Mouse (Mus musculus): Measurements from ENCODE around the gene Mylpf.

DNA sequence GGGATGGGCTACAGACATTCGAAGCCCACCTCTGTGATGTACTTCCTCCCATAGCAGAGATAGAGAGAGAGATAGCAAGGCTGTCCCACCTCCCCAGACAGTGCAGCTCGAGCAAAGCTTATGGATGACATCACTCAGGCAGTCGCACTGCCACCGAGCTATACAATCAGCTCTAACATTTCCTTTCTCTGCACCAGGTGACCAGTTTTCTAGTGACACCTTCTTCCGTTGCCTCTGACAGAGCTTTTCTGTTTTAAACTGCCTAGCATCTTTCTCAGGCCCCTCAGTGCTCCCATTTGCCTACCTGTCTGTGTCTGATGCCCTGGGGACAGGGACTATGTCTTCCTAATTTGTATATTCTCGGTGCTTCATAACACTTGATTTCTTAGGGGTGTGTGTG is 11.8 kb downstream of the Mylpf start:
- TF ChIP-seq POLR2A (IDR thresholded peaks at IDR 0.05; ENCODE audit: insufficient read depth, low read depth, low read length) = no peak
- TF ChIP-seq CTCF (IDR thresholded peaks at IDR 0.05) = no peak
